Mouse (Mus musculus): ENCODE data around the gene Atp5k.

GRCm38 (mm10) chr5:108465131-108465891 is 31.1 kb upstream of the Atp5k start:
- TF ChIP-seq CTCF (IDR thresholded peaks at IDR 0.05; ENCODE audit: extremely low read depth, insufficient read depth, insufficient read length, insufficient replicate concordance) (no peak), POLR2A (IDR thresholded peaks at IDR 0.05; ENCODE audit: low read depth, low read length) (no peak)

Measured in spleen, adult 2 months (tissue).